Mouse (Mus musculus): ENCODE measurements around the gene Dnmt3l.

Dnmt3l gene

DNA sequence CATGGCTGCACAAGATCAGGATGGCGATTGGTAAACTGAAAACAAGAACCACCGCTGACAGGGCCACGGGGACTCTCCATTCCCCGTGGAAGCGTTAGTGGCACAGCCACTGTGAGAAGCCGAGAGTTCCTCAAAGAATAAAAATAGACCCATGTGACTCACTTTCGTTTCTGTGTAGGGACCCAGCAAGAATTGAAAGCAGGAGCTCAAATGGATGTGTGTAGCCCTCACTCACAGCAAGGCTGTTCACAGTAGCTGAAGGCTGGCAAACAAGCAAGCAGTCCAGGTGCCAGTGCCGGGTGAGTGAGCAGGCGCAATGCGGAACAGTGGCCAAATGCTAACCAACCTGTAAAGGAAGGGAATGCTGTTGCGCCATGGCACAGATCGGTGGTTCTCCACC is 63.8 kb downstream of the Dnmt3l start:
- H3K4me1 ChIP-seq (replicated peaks; ENCODE audit: low read depth, low read length) = 0 out of 2 replicates have a peak, but pooled peaks cover 6% of the 10 kb centered on the region

More for the DNA sequence above, 63.8 kb downstream of the Dnmt3l start:
- TF ChIP-seq CTCF (conservative IDR thresholded peaks at IDR 0.05; ENCODE audit: low read length) (no peak), POU5F1 (IDR thresholded peaks at IDR 0.05; ENCODE audit: borderline replicate concordance, low read length) (no peak)
- peaks cover 8% of the 10 kb centered on the region for H3K9me3 ChIP-seq (ENCODE audit: low read length)
- no peaks in the 10 kb centered on the region for H3K36me3 ChIP-seq (ENCODE audit: insufficient read depth, low read length)
- H3K4me3 ChIP-seq (replicated peaks; ENCODE audit: low read length) = no peak overlapping the region
- peaks cover 5% of the 10 kb centered on the region; the same call in 1 of the 2 replicates for H3K27me3 ChIP-seq (ENCODE audit: insufficient read depth, low read length)
